11 mouse cellular contexts compared by ENCODE assay signal in the genomic region with DNA sequence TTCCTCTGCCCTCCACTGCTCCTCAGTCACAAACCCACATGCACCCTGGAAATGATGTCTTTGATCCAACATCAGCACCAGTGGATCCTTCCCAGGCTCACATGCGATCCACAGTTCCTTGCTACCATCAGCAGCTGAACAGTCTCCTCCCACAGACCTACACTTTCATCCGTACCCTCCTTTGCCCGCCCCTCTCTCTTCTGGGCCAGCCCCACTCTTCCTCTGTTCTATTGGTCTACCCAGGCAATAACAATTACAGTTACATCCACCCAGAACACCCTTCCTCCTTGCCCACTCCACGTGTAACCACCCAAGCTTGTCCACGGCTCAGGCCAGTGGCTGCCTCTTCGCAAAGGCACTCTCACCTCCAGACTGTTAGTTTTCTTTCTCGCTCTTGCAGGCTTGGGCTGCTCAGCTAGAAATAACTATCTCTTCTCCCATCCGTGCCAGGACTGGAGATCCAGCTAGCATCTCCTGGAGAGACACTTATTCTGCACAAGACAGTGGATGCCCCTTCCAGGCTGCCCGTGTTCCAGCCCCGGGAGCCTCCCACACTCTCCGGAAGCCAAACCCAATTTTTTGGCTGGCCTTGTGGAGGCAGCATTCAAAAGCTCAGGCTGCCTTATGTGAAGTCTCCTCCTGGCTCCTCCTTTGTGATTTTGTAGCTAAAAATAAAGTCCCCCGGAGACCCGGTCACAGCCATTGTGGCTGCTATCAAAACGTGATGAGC.
A peak's percentile ranks its signal among the peaks of the same experiment; 100 is the strongest.
DNase-seq lines count a peak whose midpoint lies in the region.
"Had no signal": no experiment of that assay in that cellular context is flagged by ENCODE, and none has a peak within 500 bp of the region (broad histone marks: within the 10 kb centered on the region; RNA-seq: fewer than 3 reads in every experiment).

No protein-coding gene starts in this region.

- H3K27me3 ChIP-seq in embryonic facial prominence, embryonic 10.5 days (replicated peaks; ENCODE audit: low read depth, poor library complexity, severe bottlenecking) = no peaks in the 10 kb centered on the region

- H3K4me1 ChIP-seq in embryonic facial prominence, embryonic 10.5 days = peaks cover 4% of the 10 kb centered on the region; the same call in 1 of the 2 replicates

- intact Hi-C loops in left cerebral cortex, postnatal 10 days (cut with DNase I) = no loop called here
- intact Hi-C loops in heart, postnatal 36 days (cut with DNase I) = no loop called here

- DNase-seq in adrenal gland, postnatal 10 days = peak; percentile 8
- DNase-seq in adrenal gland, postnatal 25 days = no peak
- peak; percentile 17 to 29 for DNase-seq in left cerebral cortex, adult 8-10 months (ENCODE audit: low spot score in 2 of 2)
- no peak for DNase-seq in left cerebral cortex, postnatal 10 days (ENCODE audit: extremely low spot score in 1 of 2, low spot score in 2 of 2)
- DNase-seq in heart, postnatal 36 days = peak; percentile 52 to 57
- peak; percentile 53 to 62 for DNase-seq in right cerebral cortex, postnatal 10 days (ENCODE audit: low spot score in 2 of 2)
- DNase-seq in embryonic facial prominence, embryonic 10.5 days (ENCODE audit: low spot score) = no peak
- DNase-seq in gastrocnemius, postnatal 4 days (ENCODE audit: low spot score in 2 of 2) = no peak
- DNase-seq: gastrocnemius, postnatal 14 days; kidney, postnatal 4 days; lung, embryonic 14.5 days had no signal

- H3K4me3 ChIP-seq in embryonic facial prominence, embryonic 10.5 days = no peak overlapping the region

- 78% methylated on average over 14 of the region's 14 CpGs for WGBS in embryonic facial prominence, embryonic 10.5 days

- H3K36me3 ChIP-seq in embryonic facial prominence, embryonic 10.5 days (replicated peaks) = no peaks in the 10 kb centered on the region

- no peak overlapping the region for H3K27ac ChIP-seq in embryonic facial prominence, embryonic 10.5 days (replicated peaks)

- H3K9me3 ChIP-seq in embryonic facial prominence, embryonic 10.5 days = no peaks in the 10 kb centered on the region

Comparison
In these comparisons a context has a peak if more than half of its experiments do, and no peak if none do; other contexts are left out.
1. DNase-seq: peak in adrenal gland, postnatal 10 days (single experiment), left cerebral cortex, adult 8-10 months (2 of 2), heart, postnatal 36 days (2 of 2) and right cerebral cortex, postnatal 10 days (2 of 2); none in adrenal gland, postnatal 25 days (single experiment), left cerebral cortex, postnatal 10 days (0 of 2), embryonic facial prominence, embryonic 10.5 days (single experiment) and gastrocnemius, postnatal 4 days (0 of 2).